Mouse (Mus musculus) myocyte (in vitro differentiated cells): ENCODE measurements at regions not wholly inside any gene's neighbourhood (a gene's known extent, or its start where the extent isn't known, plus 50 kb on each side); places are given as distances from the start of the nearest gene placed in this dataset.

Experiments
- CEBPB ChIP-seq: IDR thresholded peaks from 2 replicates; pipeline ENCODE4 v1.6.1; 2011; ENCODE audit warnings: mild to moderate bottlenecking, moderate library complexity; ENCODE audit not compliant: poor library complexity, insufficient read depth, severe bottlenecking
- MYOG ChIP-seq, 3 experiments: IDR thresholded peaks; one replicate each; pipeline ENCODE4 v1.6.1; 2011; ENCODE audit warnings: control low read depth in 2 of 3, low read depth in 2 of 3, mild to moderate bottlenecking in 2 of 3; ENCODE audit not compliant: insufficient read length in 2 of 3, control insufficient read depth in 1 of 3, insufficient read depth in 1 of 3
- POLR2A ChIP-seq: IDR thresholded peaks from one replicate; pipeline ENCODE4 v1.6.1; 2011; ENCODE audit warnings: low read depth, mild to moderate bottlenecking, control low read depth, moderate library complexity; ENCODE audit not compliant: insufficient read length
- POLR2AphosphoS2 ChIP-seq: IDR thresholded peaks from one replicate; pipeline ENCODE4 v1.6.1; 2011; ENCODE audit warnings: low read depth, control low read depth; ENCODE audit not compliant: insufficient read length
- TCF12 ChIP-seq: IDR thresholded peaks from one replicate; pipeline ENCODE4 v1.6.1; 2011; ENCODE audit warnings: mild to moderate bottlenecking, control low read depth; ENCODE audit not compliant: poor library complexity, insufficient read depth, severe bottlenecking
- TCF3 ChIP-seq: IDR thresholded peaks from one replicate; pipeline ENCODE4 v1.6.1; 2011; ENCODE audit warnings: low read depth, control low read depth; ENCODE audit not compliant: insufficient read length

- TF ChIP-seq TCF12: no peak
- no peak for TF ChIP-seq CEBPB
- peak in 1 of 3 experiments; percentile 12 for TF ChIP-seq MYOG (IDR thresholded peaks at IDR 0.05; ENCODE audit: control insufficient read depth in 1 of 3, insufficient read depth in 1 of 3, insufficient read length in 2 of 3, low read depth in 2 of 3)
- TF ChIP-seq TCF3: no peak
- no peak for TF ChIP-seq POLR2A
- TF ChIP-seq POLR2AphosphoS2: no peak
Observed at GRCm38 (mm10) chr1:155493333-155493732, 64.6 kb upstream of the Acbd6 start.
